Mouse (Mus musculus): ENCODE measurements around the gene P2ry13.
A peak's percentile ranks its signal among the peaks of the same experiment; 100 is the strongest.

Gene P2ry13

GRCm38 (mm10) chr3:59210727-59211126 is at the start of gene P2ry13:
TSS of gene P2ry13 (minus strand) at chr3:59210882.
- no peaks in the 10 kb centered on the region for H3K27me3 ChIP-seq (ENCODE audit: control insufficient read depth, insufficient read depth, low read length, poor library complexity, severe bottlenecking)
- DNase-seq (ENCODE audit: low read depth, low spot score) = peak; percentile 64
- no peaks in the 10 kb centered on the region for H3K36me3 ChIP-seq (ENCODE audit: control insufficient read depth, insufficient read depth, low read length, poor library complexity, severe bottlenecking)

GRCm38 (mm10) chr3:59257740-59258664 is 47.3 kb upstream of the P2ry13 start:
- DNase-seq (ENCODE audit: low read depth, low spot score) = peak; percentile 62
- H3K36me3 ChIP-seq (ENCODE audit: control insufficient read depth, insufficient read depth, low read length, poor library complexity, severe bottlenecking) = no peaks in the 10 kb centered on the region
- H3K27me3 ChIP-seq (ENCODE audit: control insufficient read depth, insufficient read depth, low read length, poor library complexity, severe bottlenecking) = no peaks in the 10 kb centered on the region

GRCm38 (mm10) chr3:59250454-59250853 is 39.8 kb upstream of the P2ry13 start:
- no peaks in the 10 kb centered on the region for H3K27me3 ChIP-seq (ENCODE audit: control insufficient read depth, insufficient read depth, low read length, poor library complexity, severe bottlenecking)
- no peak for DNase-seq (ENCODE audit: low read depth, low spot score)

GRCm38 (mm10) chr3:59248031-59248430 is 37.3 kb upstream of the P2ry13 start:
- DNase-seq (ENCODE audit: low read depth, low spot score) = no peak
- Histone ChIP-seq H3K36me3 (ENCODE audit: control insufficient read depth, insufficient read depth, low read length, poor library complexity, severe bottlenecking) (no peaks in the 10 kb centered on the region), H3K27me3 (ENCODE audit: control insufficient read depth, insufficient read depth, low read length, poor library complexity, severe bottlenecking) (no peaks in the 10 kb centered on the region)

More at GRCm38 (mm10) chr3:59250454-59250853, 39.8 kb upstream of the P2ry13 start:
- no peaks in the 10 kb centered on the region for H3K36me3 ChIP-seq (ENCODE audit: control insufficient read depth, insufficient read depth, low read length, poor library complexity, severe bottlenecking)

- Histone ChIP-seq H3K36me3 (ENCODE audit: control insufficient read depth, insufficient read depth, low read length, poor library complexity, severe bottlenecking) (no peaks in the 10 kb centered on the region), H3K27me3 (ENCODE audit: control insufficient read depth, insufficient read depth, low read length, poor library complexity, severe bottlenecking) (no peaks in the 10 kb centered on the region)
- DNase-seq (ENCODE audit: low read depth, low spot score) = no peak
These were observed 32.7 kb upstream of the P2ry13 start for GRCm38 (mm10) chr3:59243384-59243783.

GRCm38 (mm10) chr3:59234878-59235277 is 24.2 kb upstream of the P2ry13 start:
- H3K27me3 ChIP-seq (ENCODE audit: control insufficient read depth, insufficient read depth, low read length, poor library complexity, severe bottlenecking) = no peaks in the 10 kb centered on the region
- peak; percentile 39 for DNase-seq (ENCODE audit: low read depth, low spot score)

GRCm38 (mm10) chr3:59230912-59231311 is 20.2 kb upstream of the P2ry13 start:
- H3K36me3 ChIP-seq (ENCODE audit: control insufficient read depth, insufficient read depth, low read length, poor library complexity, severe bottlenecking) = no peaks in the 10 kb centered on the region
- DNase-seq (ENCODE audit: low read depth, low spot score) = no peak
- H3K27me3 ChIP-seq (ENCODE audit: control insufficient read depth, insufficient read depth, low read length, poor library complexity, severe bottlenecking) = no peaks in the 10 kb centered on the region

More at GRCm38 (mm10) chr3:59234878-59235277, 24.2 kb upstream of the P2ry13 start:
- no peaks in the 10 kb centered on the region for H3K36me3 ChIP-seq (ENCODE audit: control insufficient read depth, insufficient read depth, low read length, poor library complexity, severe bottlenecking)

GRCm38 (mm10) chr3:59228730-59229551 is 18.3 kb upstream of the P2ry13 start:
- no peaks in the 10 kb centered on the region for H3K27me3 ChIP-seq (ENCODE audit: control insufficient read depth, insufficient read depth, low read length, poor library complexity, severe bottlenecking)
- DNase-seq (ENCODE audit: low read depth, low spot score) = peak; percentile 82
- H3K36me3 ChIP-seq (ENCODE audit: control insufficient read depth, insufficient read depth, low read length, poor library complexity, severe bottlenecking) = no peaks in the 10 kb centered on the region

- DNase-seq (ENCODE audit: low read depth, low spot score) = no peak
- Histone ChIP-seq H3K27me3 (ENCODE audit: control insufficient read depth, insufficient read depth, low read length, poor library complexity, severe bottlenecking) (no peaks in the 10 kb centered on the region), H3K36me3 (ENCODE audit: control insufficient read depth, insufficient read depth, low read length, poor library complexity, severe bottlenecking) (no peaks in the 10 kb centered on the region)
These were observed 17.0 kb upstream of the P2ry13 start for GRCm38 (mm10) chr3:59227696-59228095.

GRCm38 (mm10) chr3:59225411-59225810 is 14.7 kb upstream of the P2ry13 start:
- DNase-seq (ENCODE audit: low read depth, low spot score) = peak; percentile 75
- H3K27me3 ChIP-seq (ENCODE audit: control insufficient read depth, insufficient read depth, low read length, poor library complexity, severe bottlenecking) = no peaks in the 10 kb centered on the region
- no peaks in the 10 kb centered on the region for H3K36me3 ChIP-seq (ENCODE audit: control insufficient read depth, insufficient read depth, low read length, poor library complexity, severe bottlenecking)

GRCm38 (mm10) chr3:59222303-59222702 is 11.6 kb upstream of the P2ry13 start:
- no peak for DNase-seq (ENCODE audit: low read depth, low spot score)
- no peaks in the 10 kb centered on the region for H3K27me3 ChIP-seq (ENCODE audit: control insufficient read depth, insufficient read depth, low read length, poor library complexity, severe bottlenecking)
- H3K36me3 ChIP-seq (ENCODE audit: control insufficient read depth, insufficient read depth, low read length, poor library complexity, severe bottlenecking) = no peaks in the 10 kb centered on the region

GRCm38 (mm10) chr3:59219326-59219725 is 8.6 kb upstream of the P2ry13 start:
- Histone ChIP-seq H3K27me3 (ENCODE audit: control insufficient read depth, insufficient read depth, low read length, poor library complexity, severe bottlenecking) (no peaks in the 10 kb centered on the region), H3K36me3 (ENCODE audit: control insufficient read depth, insufficient read depth, low read length, poor library complexity, severe bottlenecking) (no peaks in the 10 kb centered on the region)
- no peak for DNase-seq (ENCODE audit: low read depth, low spot score)

GRCm38 (mm10) chr3:59217211-59217610 is 6.5 kb upstream of the P2ry13 start:
- no peaks in the 10 kb centered on the region for H3K36me3 ChIP-seq (ENCODE audit: control insufficient read depth, insufficient read depth, low read length, poor library complexity, severe bottlenecking)
- DNase-seq (ENCODE audit: low read depth, low spot score) = no peak
- H3K27me3 ChIP-seq (ENCODE audit: control insufficient read depth, insufficient read depth, low read length, poor library complexity, severe bottlenecking) = no peaks in the 10 kb centered on the region

GRCm38 (mm10) chr3:59212404-59212803 is 1.7 kb upstream of the P2ry13 start:
- Histone ChIP-seq H3K27me3 (ENCODE audit: control insufficient read depth, insufficient read depth, low read length, poor library complexity, severe bottlenecking) (no peaks in the 10 kb centered on the region), H3K36me3 (ENCODE audit: control insufficient read depth, insufficient read depth, low read length, poor library complexity, severe bottlenecking) (no peaks in the 10 kb centered on the region)
- DNase-seq (ENCODE audit: low read depth, low spot score) = peak; percentile 30

GRCm38 (mm10) chr3:59211784-59212183 is 1.1 kb upstream of the P2ry13 start:
- no peaks in the 10 kb centered on the region for H3K36me3 ChIP-seq (ENCODE audit: control insufficient read depth, insufficient read depth, low read length, poor library complexity, severe bottlenecking)
- peak; percentile 68 for DNase-seq (ENCODE audit: low read depth, low spot score)
- H3K27me3 ChIP-seq (ENCODE audit: control insufficient read depth, insufficient read depth, low read length, poor library complexity, severe bottlenecking) = no peaks in the 10 kb centered on the region

All from splenic B cell, adult 2 months (primary cell).